Mouse (Mus musculus) neural tube, embryonic 14.5 days (tissue): ENCODE results near the gene Krt7. TPM values are rescaled to one million over a fixed set of nuclear protein-coding genes. Genes with fewer than 3 reads are reported as not detected.

Experiments
- ATAC-seq: fragments of 200-750 bp; cut with Nextera tagmentation; 2 replicates; pipeline ENCODE4 v1.8.0; 2017; ENCODE audit warnings: low read depth, mild to moderate bottlenecking, moderate TSS enrichment, moderate library complexity
- H3K27ac ChIP-seq: fragments of 300-500 bp; sonication (generic); 2 replicates; pipeline ENCODE4 v1.5.1; 2014; ENCODE audit warnings: low read depth, mild to moderate bottlenecking, control low read depth, low read length, moderate library complexity, mixed read lengths
- H3K27me3 ChIP-seq: fragments of 300-500 bp; sonication (generic); 2 replicates; pipeline ENCODE4 v1.6.1; 2014; ENCODE audit warnings: low read length; ENCODE audit not compliant: control insufficient read depth, insufficient read depth
- H3K36me3 ChIP-seq: fragments of 300-500 bp; sonication (generic); 2 replicates; pipeline ENCODE4 v1.6.1; 2014; ENCODE audit warnings: low read length, mixed read lengths; ENCODE audit not compliant: control insufficient read depth, insufficient read depth
- H3K4me1 ChIP-seq: fragments of 300-500 bp; sonication (generic); 2 replicates; pipeline ENCODE4 v1.6.1; 2014; ENCODE audit warnings: low read length; ENCODE audit not compliant: control insufficient read depth, insufficient read depth
- H3K4me2 ChIP-seq: fragments of 300-500 bp; sonication (generic); 2 replicates; pipeline ENCODE4 v1.6.1; 2014; ENCODE audit warnings: mild to moderate bottlenecking, low read depth, low read length, control low read depth
- H3K4me3 ChIP-seq: fragments of 300-500 bp; sonication (generic); 2 replicates; pipeline ENCODE4 v1.5.1; 2014; ENCODE audit warnings: low read depth, low read length, control low read depth, mixed read lengths
- H3K9ac ChIP-seq: fragments of 300-500 bp; sonication (generic); replicated peaks from 2 replicates; pipeline ENCODE4 v1.6.1; 2014; ENCODE audit warnings: low read depth, mild to moderate bottlenecking, control low read depth, low read length, mixed read lengths
- H3K9me3 ChIP-seq: fragments of 300-500 bp; sonication (generic); 2 replicates; pipeline ENCODE4 v1.6.1; 2016; ENCODE audit warnings: low read length; ENCODE audit not compliant: control insufficient read depth
- WGBS: fragments of 180-500 bp; shearing (Covaris S2); extraction: QIAGEN DNeasy Blood & Tissue Kit; methylation state at CpG from one replicate; pipeline ENCODE4 v1.1.7; 2014; 5-methylcytosine and 5-hydroxymethylcytosine counted together
- microRNA counts: library from miRNA; unstranded; fragments of <30 nt; microRNA quantifications from one replicate; lab custom pipeline; 2016
- microRNA-seq: library from miRNA; unstranded; fragments of <30 nt; microRNA quantifications from one replicate; pipeline ENCODE4, GENCODE M21; 2016
- polyA plus RNA-seq: library from polyadenylated mRNA; unstranded; fragments of >200 nt; fragmentation: Nextera tagmentation; extraction: Ambion mirVana; gene quantifications from 2 replicates; pipeline ENCODE4 v1.2.1, GENCODE M21; 2014

Krt7 gene
- polyA plus RNA-seq, 1 experiment from 2014 or later, result 0.33 TPM

DNA sequence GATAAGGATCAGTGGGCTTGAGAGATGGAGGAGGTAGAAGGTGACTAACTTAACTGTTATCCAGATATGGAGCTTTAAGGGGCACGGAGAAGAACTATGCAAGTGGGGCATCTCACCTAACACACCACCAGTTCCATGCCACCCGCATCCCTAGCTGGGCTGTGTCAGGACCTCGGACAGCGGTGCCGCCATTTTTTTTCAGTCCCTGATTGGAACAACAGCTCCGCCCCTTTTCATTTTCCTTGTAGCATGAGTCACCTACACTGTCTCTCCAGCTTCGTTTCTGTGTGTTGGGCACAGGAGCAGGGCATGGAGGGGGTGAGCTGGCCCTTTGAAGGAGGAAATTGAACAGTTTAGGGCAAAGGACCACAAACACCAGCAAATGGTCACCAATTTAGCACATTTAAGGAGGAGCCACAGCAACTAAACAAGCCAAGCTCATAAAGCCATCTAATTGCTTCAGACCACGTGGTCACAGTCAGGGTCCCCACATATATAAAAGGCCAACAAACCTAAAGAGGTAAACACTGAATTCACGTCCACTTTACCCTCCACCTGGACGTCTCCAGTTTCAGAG is 62.2 kb downstream of the Krt7 start, which contains the start of gene Krt86:
Gene Krt86, plus strand, starts transcription at position 527 of the 577 bp plus-strand sequence.
- H3K4me1 ChIP-seq, result no peaks in the 10 kb centered on the region
- ATAC-seq, result no peak

DNA sequence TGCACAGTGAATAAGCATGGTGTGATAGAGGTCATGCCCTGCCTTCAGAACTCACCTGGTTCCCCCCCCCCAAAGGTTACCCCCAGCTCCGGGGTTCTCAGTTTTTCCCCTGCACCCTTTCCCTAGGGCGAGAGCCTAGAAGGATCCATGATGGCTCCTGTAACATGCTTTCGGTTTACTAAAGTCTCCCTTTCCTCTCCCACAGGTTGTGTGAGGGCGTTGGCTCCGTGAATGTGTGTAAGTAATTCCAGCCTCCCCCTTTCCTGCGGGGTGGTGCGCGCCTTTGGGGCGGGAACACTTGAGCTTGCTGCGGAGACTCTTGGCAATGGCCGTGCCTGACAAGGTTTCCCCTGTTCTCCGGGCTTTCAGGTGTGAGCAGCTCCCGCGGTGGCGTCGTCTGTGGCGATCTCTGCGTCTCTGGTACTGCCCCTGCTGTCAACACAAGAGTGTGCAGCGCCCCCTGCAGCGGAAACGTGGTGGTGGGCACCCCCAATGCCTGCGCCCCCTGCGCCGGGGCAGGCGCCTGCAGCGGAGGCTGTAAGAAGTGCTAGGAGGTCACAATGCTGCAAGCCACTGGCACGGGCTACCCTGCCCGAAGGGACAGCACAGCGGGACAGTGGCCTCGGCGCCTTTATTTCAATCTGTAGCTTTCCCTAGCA is 68.3 kb downstream of the Krt7 start:
- Histone ChIP-seq H3K9me3 (no peaks in the 10 kb centered on the region), H3K4me1 (peaks cover 6% of the 10 kb centered on the region; the same call in 1 of the 2 replicates), H3K27me3 (no peaks in the 10 kb centered on the region), H3K36me3 (no peaks in the 10 kb centered on the region), H3K9ac (peak overlapping the region; percentile 35; the same call in 1 of the 2 replicates), H3K4me3 (peak overlapping the region; percentile 18), H3K4me2 (peak overlapping the region; percentile 67), H3K27ac (no peak overlapping the region)
- peak; percentile 58; the same call in 1 of the 2 replicates for ATAC-seq
- 14% methylated on average over 31 of the region's 31 CpGs for WGBS

More for the DNA sequence above, 62.2 kb downstream of the Krt7 start, which contains the start of gene Krt86:
- H3K27me3 ChIP-seq, result no peaks in the 10 kb centered on the region
- WGBS, result 32% methylated on average over 10 of the region's 10 CpGs
- H3K4me3 ChIP-seq, result no peak within 1 kb of the TSS
- H3K9me3 ChIP-seq, result no peaks in the 10 kb centered on the region
- no peak within 1 kb of the TSS for H3K4me2 ChIP-seq
- H3K9ac ChIP-seq, result no peak within 1 kb of the TSS
- no peaks in the 10 kb centered on the region for H3K36me3 ChIP-seq
- H3K27ac ChIP-seq, result no peak within 1 kb of the TSS

DNA sequence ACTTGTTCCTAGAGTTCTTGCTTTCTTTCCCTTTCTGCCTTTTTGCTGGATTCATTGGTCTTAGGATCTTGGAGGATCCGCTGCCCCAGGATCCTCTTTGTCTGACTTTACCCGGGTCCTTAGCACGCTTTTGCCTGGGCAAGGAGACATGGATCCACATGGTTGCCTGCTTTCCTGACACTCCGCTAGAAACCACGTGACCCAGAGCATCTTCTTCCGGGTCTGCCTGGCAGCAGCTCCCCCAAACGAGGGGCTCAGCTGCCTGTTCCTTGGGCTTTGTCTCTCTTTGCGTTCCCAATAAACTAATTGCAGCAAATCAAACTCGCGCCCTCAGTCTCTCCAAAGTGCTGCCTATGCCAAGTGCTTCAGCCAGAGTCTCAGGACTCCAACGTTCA is 68.8 kb downstream of the Krt7 start:
- no peaks in the 10 kb centered on the region for H3K9me3 ChIP-seq
- peaks cover 6% of the 10 kb centered on the region; the same call in 1 of the 2 replicates for H3K4me1 ChIP-seq
- H3K27me3 ChIP-seq, result no peaks in the 10 kb centered on the region
- 24% methylated on average over 11 of the region's 11 CpGs for WGBS
- H3K27ac ChIP-seq, result no peak overlapping the region
- H3K4me2 ChIP-seq, result peak overlapping the region; percentile 67
- H3K9ac ChIP-seq, result peak overlapping the region; percentile 35; the same call in 1 of the 2 replicates
- H3K4me3 ChIP-seq, result peak overlapping the region; percentile 18
- no peaks in the 10 kb centered on the region for H3K36me3 ChIP-seq
- ATAC-seq, result peak; percentile 63; the same call in 1 of the 2 replicates

MicroRNA genes within 50 kb of the gene (microRNA counts, 519-probe panel; counts per million panel counts)
- microRNA mmu-miR-1941-3p (lab: Ali Mortazavi, UCI) (not detected), microRNA mmu-miR-1941-5p (lab: Ali Mortazavi, UCI) (not detected)

Small RNA genes lying within 50 kb of the gene (microRNA-seq; reads per million reads assigned to microRNA genes)
- gene Mir1941, result not detected

Other genes with a start within 250 kb of the Krt7 start
- 27.6 and 28.0 TPM in 2 replicates for gene Acvr1b, start 237.0 kb upstream of the Krt7 start, polyA plus RNA-seq
- gene Grasp, start 186.9 kb upstream of the Krt7 start, polyA plus RNA-seq, result 1.0 and 2.4 TPM in 2 replicates
- 4.8 and 5.3 TPM in 2 replicates for gene Nr4a1, start 156.8 kb upstream of the Krt7 start, polyA plus RNA-seq
- 69.4 and 75.7 TPM in 2 replicates for gene Atg101, start 126.8 kb upstream of the Krt7 start, polyA plus RNA-seq
- 0.22 and 0.64 TPM in 2 replicates for gene 6030408B16Rik, start 117.8 kb upstream of the Krt7 start, polyA plus RNA-seq
- 0.08 and 0.28 TPM in 2 replicates for gene Krt80, start 40.9 kb upstream of the Krt7 start, polyA plus RNA-seq
- 0.19 and 0.40 TPM in 2 replicates for gene Krt87, start 27.8 kb downstream of the Krt7 start, polyA plus RNA-seq
- gene Krt88, start 36.7 kb downstream of the Krt7 start, polyA plus RNA-seq, result not detected in 2 replicates
- gene Krt81, start 52.7 kb downstream of the Krt7 start, polyA plus RNA-seq, result 0.17 TPM in 1 of 2 replicates, not detected in the other
- gene Krt86, start 62.4 kb downstream of the Krt7 start, polyA plus RNA-seq, result not detected in 2 replicates
- not detected in 2 replicates for gene Krt83, start 80.5 kb downstream of the Krt7 start, polyA plus RNA-seq
- 0.29 TPM in 1 of 2 replicates, not detected in the other for gene Gm49425, start 106.2 kb downstream of the Krt7 start, polyA plus RNA-seq
- gene Krt84, start 121.8 kb downstream of the Krt7 start, polyA plus RNA-seq, result 0.11 TPM in 1 of 2 replicates, not detected in the other
- not detected in 2 replicates for gene Krt82, start 139.6 kb downstream of the Krt7 start, polyA plus RNA-seq
- 0.13 TPM in 2 replicates for gene Krt90, start 151.9 kb downstream of the Krt7 start, polyA plus RNA-seq
- 0.08 TPM in 1 of 2 replicates, not detected in the other for gene Krt75, start 162.9 kb downstream of the Krt7 start, polyA plus RNA-seq
- gene Gm5414, start 217.1 kb downstream of the Krt7 start, polyA plus RNA-seq, result not detected in 2 replicates
- not detected in 2 replicates for gene Gm5478, start 236.3 kb downstream of the Krt7 start, polyA plus RNA-seq